Mouse (Mus musculus) lung, embryonic 14.5 days (tissue): ENCODE measurements around the gene Rexo4. TPM values are rescaled to one million over a fixed set of nuclear protein-coding genes. Genes with fewer than 3 reads are reported as not detected.

Source experiments
- ATAC-seq: fragments of 200-750 bp; cut with Nextera tagmentation; 2 replicates; pipeline ENCODE4 v1.8.0; 2017; ENCODE audit warnings: mild to moderate bottlenecking, moderate TSS enrichment, moderate library complexity; ENCODE audit not compliant: insufficient read depth
- DNase-seq: peaks from one replicate; pipeline ENCODE4 v3.0.0-alpha.2; 2015
- H3K27ac ChIP-seq: fragments of 300-500 bp; sonication (generic); 2 replicates; pipeline ENCODE4 v1.5.1; 2014; ENCODE audit warnings: low read depth, mild to moderate bottlenecking, moderate library complexity
- H3K27me3 ChIP-seq: fragments of 300-500 bp; sonication (generic); 2 replicates; pipeline ENCODE4 v1.6.1; 2014; ENCODE audit warnings: low read length, control low read depth; ENCODE audit not compliant: insufficient read depth
- H3K36me3 ChIP-seq: fragments of 300-500 bp; sonication (generic); 2 replicates; pipeline ENCODE4 v1.6.1; 2014; ENCODE audit warnings: control low read depth; ENCODE audit not compliant: insufficient read depth
- H3K4me1 ChIP-seq: fragments of 300-500 bp; sonication (generic); 2 replicates; pipeline ENCODE4 v1.6.1; 2014; ENCODE audit warnings: antibody characterized with exemption, control low read depth; ENCODE audit not compliant: insufficient read depth
- H3K4me2 ChIP-seq: fragments of 300-500 bp; sonication (generic); 2 replicates; pipeline ENCODE4 v1.6.1; 2014; ENCODE audit warnings: mild to moderate bottlenecking
- H3K4me3 ChIP-seq: fragments of 300-500 bp; sonication (generic); 2 replicates; pipeline ENCODE4 v1.5.1; 2014; ENCODE audit warnings: low read depth, low read length
- H3K9ac ChIP-seq: fragments of 300-500 bp; sonication (generic); 2 replicates; pipeline ENCODE4 v1.6.1; 2014
- H3K9me3 ChIP-seq: fragments of 300-500 bp; sonication (generic); 2 replicates; pipeline ENCODE4 v1.6.1; 2016; ENCODE audit warnings: low read depth, low read length, control low read depth
- CTCF ChIP-seq: IDR thresholded peaks from 2 replicates; pipeline ENCODE4 v1.5.1; 2016; ENCODE audit warnings: antibody characterized with exemption, low read depth
- WGBS: fragments of 180-500 bp; shearing (Covaris S2); extraction: QIAGEN DNeasy Blood & Tissue Kit; methylation state at CpG from one replicate; pipeline ENCODE4 v1.1.7; 2014; 5-methylcytosine and 5-hydroxymethylcytosine counted together
- polyA plus RNA-seq: library from polyadenylated mRNA; unstranded; fragments of >200 nt; fragmentation: Nextera tagmentation; extraction: Ambion mirVana; gene quantifications from 2 replicates; pipeline ENCODE4 v1.2.1, GENCODE M21; 2014

The Rexo4 gene
- polyA plus RNA-seq, 1 experiment from 2014 or later = 48.3 TPM

DNA sequence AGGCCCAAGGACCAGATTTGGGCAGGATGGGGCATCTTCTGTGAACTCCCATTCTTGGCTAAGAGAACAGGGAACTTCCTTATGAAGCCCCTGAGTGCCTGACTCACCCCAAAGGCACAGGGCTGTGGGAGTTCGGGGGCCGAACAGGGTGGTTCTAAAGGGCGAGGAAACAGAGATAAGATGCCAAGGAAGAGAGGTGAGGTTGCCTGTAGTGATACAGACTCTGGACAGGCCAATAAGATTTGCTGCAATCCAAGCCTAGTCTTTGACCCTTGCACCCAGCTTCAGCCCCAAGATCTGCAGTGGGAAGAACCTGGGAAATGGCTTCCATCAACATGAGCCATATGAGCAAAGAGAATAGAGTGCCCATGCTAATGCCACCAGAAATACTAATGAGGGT lies 20.9 kb downstream of the Rexo4 start:
- ATAC-seq = no peak
- peaks cover 3% of the 10 kb centered on the region; the same call in 1 of the 2 replicates for H3K36me3 ChIP-seq
- no peak for DNase-seq
- H3K4me2 ChIP-seq = no peak overlapping the region
- H3K9ac ChIP-seq = no peak overlapping the region
- H3K9me3 ChIP-seq = no peaks in the 10 kb centered on the region
- no peak overlapping the region for H3K4me3 ChIP-seq
- H3K4me1 ChIP-seq = no peaks in the 10 kb centered on the region
- H3K27me3 ChIP-seq = no peaks in the 10 kb centered on the region
- 71% methylated on average over 3 of the region's 3 CpGs for WGBS
- H3K27ac ChIP-seq = no peak overlapping the region
- TF ChIP-seq CTCF = no peak

DNA sequence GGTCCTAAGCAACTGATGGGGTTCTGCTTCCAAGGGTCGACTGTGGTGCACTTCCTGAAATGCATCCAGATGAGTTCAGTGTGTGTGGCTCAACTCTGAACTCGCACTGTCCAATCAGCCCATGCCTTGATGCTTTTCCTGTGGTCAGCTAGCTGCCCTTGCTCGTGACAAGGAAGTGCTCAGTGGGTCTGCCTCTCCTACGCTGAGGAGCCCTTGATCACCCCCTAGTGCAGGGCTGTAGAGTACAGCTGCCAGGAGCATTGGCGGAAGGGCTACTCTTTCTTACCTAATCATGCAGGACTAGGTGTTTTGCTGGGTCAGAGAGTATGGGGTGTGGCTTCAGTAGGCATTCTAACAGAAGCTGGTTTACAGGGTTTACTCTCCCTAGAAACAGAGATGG lies 22.6 kb downstream of the Rexo4 start:
- Histone ChIP-seq H3K4me2 (no peak overlapping the region), H3K36me3 (no peaks in the 10 kb centered on the region), H3K27ac (no peak overlapping the region), H3K9me3 (no peaks in the 10 kb centered on the region), H3K4me1 (no peaks in the 10 kb centered on the region), H3K9ac (no peak overlapping the region), H3K4me3 (no peak overlapping the region), H3K27me3 (no peaks in the 10 kb centered on the region)
- no peak for TF ChIP-seq CTCF
- ATAC-seq (no peak), DNase-seq (no peak)
- WGBS = 29% methylated on average over 5 of the region's 5 CpGs

DNA sequence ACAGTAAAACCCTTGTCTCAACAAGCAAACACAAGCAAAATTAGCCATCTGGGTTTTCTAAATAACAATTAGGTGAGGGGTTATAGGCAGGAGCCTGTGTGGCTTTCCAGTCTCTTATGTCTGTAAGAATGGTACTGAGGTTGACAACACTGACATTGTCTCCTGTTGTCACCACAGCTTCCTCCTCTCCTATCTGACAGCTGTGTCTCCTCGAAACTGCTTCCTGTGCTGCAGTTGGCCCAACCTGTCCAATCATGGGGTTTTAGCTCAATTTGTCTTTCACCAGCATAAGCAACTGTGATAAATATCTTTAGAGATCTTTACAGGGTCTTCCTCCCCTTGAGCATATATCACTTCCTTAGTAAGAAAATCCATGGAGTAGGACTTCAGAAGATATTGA lies 27.8 kb downstream of the Rexo4 start:
- Histone ChIP-seq H3K9me3 (no peaks in the 10 kb centered on the region), H3K9ac (no peak overlapping the region), H3K27ac (no peak overlapping the region), H3K36me3 (peaks cover 2% of the 10 kb centered on the region), H3K4me2 (no peak overlapping the region), H3K4me3 (no peak overlapping the region), H3K27me3 (no peaks in the 10 kb centered on the region), H3K4me1 (peaks cover 6% of the 10 kb centered on the region)
- ATAC-seq = no peak
- DNase-seq = no peak
- WGBS = 55% methylated on average over 1 of the region's 1 CpGs
- TF ChIP-seq CTCF = no peak

DNA sequence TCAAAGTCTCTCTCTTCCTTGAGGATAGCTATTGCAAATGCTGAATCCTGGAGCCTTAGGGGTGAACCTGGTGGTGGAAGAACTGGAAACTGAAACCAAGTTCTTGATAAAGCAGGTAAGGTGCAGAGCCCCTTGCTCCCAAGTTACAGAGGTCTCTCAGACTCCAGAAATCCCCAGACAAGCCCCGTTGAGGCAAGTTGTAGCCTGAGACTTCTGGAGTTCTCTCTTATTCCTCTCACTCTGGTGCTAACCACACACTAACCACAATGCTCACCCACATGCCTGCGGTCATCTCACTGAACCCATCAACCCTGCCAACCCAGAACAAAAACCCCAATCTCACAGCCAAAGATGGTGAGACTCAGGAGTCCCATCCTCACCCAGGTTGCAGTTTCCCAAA lies 28.9 kb downstream of the Rexo4 start:
- no peaks in the 10 kb centered on the region for H3K27me3 ChIP-seq
- TF ChIP-seq CTCF = no peak
- H3K4me2 ChIP-seq = no peak overlapping the region
- no peak overlapping the region for H3K27ac ChIP-seq
- H3K4me3 ChIP-seq = no peak overlapping the region
- no peaks in the 10 kb centered on the region for H3K9me3 ChIP-seq
- peaks cover 14% of the 10 kb centered on the region for H3K36me3 ChIP-seq
- WGBS = 93% methylated on average over 2 of the region's 2 CpGs
- no peak overlapping the region for H3K9ac ChIP-seq
- ATAC-seq (no peak), DNase-seq (no peak)
- peaks cover 6% of the 10 kb centered on the region for H3K4me1 ChIP-seq

DNA sequence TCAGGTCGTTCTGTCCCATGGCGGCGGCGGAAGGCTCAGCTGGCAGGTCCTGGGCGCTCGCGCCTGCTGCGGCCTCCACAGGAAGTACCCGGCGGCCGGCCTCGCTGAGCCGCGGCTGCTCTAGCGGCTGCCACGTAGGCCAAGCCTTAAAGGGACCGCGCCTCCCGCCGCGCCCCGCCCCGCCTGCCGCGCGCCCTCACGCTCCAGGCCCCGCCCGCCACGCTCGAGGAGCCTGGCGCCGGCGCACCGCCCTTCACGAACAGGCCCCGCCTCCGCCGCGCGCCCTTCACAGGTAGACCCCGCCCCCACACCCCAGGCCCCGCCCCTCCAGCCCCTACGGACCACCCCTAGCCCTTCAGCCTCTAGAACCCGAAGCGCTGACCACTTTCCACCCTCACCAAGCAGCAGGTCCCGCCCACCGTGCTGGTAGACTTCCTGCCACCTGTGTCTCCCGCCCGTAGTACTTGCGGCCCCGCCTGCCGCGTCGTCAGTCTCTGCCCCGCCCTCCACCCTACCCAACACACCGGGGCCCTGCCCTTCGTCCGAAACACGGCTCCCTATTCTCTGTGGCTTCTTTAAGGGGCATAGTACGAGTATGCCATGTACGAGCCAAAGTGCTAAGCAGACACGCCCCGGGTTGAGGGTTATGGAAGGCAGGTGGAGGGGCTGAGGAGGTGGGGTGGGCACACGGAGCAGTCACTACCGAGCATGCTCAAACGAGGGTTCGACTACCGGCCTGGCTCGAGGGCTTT lies 30.7 kb downstream of the Rexo4 start, which contains the start of the genes Surf4 and Stkld1:
Gene Surf4, minus strand, starts transcription at position 625 of the 752 bp plus-strand sequence.
Gene Stkld1, plus strand, starts transcription at position 744 of the 752 bp plus-strand sequence.
- Histone ChIP-seq H3K27ac (peak within 1 kb of the TSS; percentile 88), H3K9ac (peak within 1 kb of the TSS; percentile 99), H3K4me2 (peak within 1 kb of the TSS; percentile 72), H3K9me3 (no peaks in the 10 kb centered on the region), H3K4me1 (peaks cover 6% of the 10 kb centered on the region), H3K27me3 (no peaks in the 10 kb centered on the region), H3K36me3 (peaks cover 32% of the 10 kb centered on the region), H3K4me3 (peak within 1 kb of the TSS; percentile 98)
- TF ChIP-seq CTCF = no peak
- DNase-seq = peak; percentile 98
- ATAC-seq = peak; percentile 97
- WGBS = under 1% methylated on average over 50 of the region's 70 CpGs

DNA sequence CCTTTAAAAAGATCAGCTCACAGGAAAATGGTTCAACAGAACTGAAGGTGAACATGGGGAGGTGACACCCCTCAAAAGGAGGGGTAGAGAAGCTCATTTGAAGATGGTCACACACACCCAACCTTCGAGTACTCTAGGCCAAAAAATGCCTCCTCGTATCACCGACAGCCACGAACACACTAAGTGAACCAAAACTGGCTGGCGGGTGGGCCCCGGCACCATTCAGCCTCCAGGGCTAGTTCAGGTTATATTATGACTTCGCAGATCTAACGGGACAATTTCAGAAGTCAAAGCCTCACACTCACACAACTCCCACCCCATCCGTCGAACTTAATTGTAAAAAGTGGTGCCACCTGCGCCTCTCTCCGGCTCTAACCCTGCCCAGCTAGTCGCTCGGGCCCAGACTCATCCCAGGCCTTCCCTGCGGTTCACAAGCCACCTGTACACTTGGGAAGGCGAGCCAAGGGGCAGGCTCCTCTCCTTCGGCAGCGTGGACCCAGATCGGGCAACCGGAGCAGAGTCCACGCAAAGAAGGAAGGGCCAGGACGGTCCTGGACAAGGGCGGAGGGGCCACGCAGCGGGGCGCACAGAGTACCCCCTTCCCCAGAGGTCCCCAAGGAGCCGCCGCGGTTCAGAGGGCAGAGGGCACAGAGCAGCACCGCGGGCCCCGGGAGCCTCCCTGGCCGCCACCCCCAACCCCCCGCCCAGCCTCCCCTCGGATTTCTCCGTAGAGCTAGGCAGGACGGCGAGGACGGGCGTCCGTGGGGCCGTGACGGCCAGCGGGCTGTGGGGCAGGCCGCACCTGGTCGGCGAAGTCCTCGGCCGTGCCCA lies 31.5 kb downstream of the Rexo4 start:
- peak; percentile 37 for DNase-seq

DNA sequence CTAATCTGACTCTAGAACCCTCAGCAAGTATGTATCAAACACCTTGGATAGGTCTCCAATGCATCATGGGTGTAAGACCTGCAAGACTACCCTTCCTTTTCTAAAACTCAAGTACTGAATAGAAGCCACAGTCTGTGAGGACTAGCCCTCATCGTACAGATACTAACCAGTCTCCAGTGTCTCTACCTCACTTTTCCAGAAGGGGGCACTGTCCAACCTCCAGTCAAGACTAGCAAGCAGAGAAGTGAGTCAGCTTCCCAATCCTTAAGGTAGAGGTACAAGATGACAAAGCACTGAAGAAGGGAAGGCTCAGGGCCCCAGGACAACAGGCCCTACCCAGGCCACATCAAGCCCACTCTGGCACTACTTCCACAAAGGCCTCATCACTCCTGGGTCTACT lies 33.8 kb downstream of the Rexo4 start:
- Histone ChIP-seq H3K4me3 (no peak overlapping the region), H3K9me3 (no peaks in the 10 kb centered on the region), H3K36me3 (peaks cover 59% of the 10 kb centered on the region), H3K4me1 (peaks cover 6% of the 10 kb centered on the region), H3K27ac (no peak overlapping the region), H3K9ac (no peak overlapping the region), H3K4me2 (peak overlapping the region; percentile 7; the same call in 1 of the 2 replicates), H3K27me3 (no peaks in the 10 kb centered on the region)
- DNase-seq (peak; percentile 74), ATAC-seq (no peak)
- 42% methylated on average over 1 of the region's 1 CpGs for WGBS
- peak; percentile 73 for TF ChIP-seq CTCF

More for the DNA sequence above, 31.5 kb downstream of the Rexo4 start:
- TF ChIP-seq CTCF = no peak
- Histone ChIP-seq H3K4me3 (peak overlapping the region; percentile 98), H3K27me3 (no peaks in the 10 kb centered on the region), H3K36me3 (peaks cover 38% of the 10 kb centered on the region), H3K9me3 (no peaks in the 10 kb centered on the region), H3K27ac (peak overlapping the region; percentile 88), H3K4me2 (peak overlapping the region; percentile 72), H3K9ac (peak overlapping the region; percentile 99), H3K4me1 (peaks cover 6% of the 10 kb centered on the region)
- WGBS = under 1% methylated on average over 46 of the region's 49 CpGs
- ATAC-seq = no peak; the same call in 1 of the 2 replicates
